Mouse (Mus musculus): Measurements from ENCODE around the gene Gif. TPM values are rescaled to one million over a fixed set of nuclear protein-coding genes. Genes with fewer than 3 reads are reported as not detected.

Gene Gif
- polyA plus RNA-seq, 1 experiment from 2014 or later = not detected

GRCm38 (mm10) chr19:11800531-11801315 lies 53.4 kb downstream of the Gif start:
- Histone ChIP-seq H3K36me3 (no peaks in the 10 kb centered on the region), H3K27me3 (no peaks in the 10 kb centered on the region), H3K27ac (no peak overlapping the region), H3K9ac (no peak overlapping the region), H3K4me2 (no peak overlapping the region), H3K9me3 (replicated peaks) (no peaks in the 10 kb centered on the region), H3K4me1 (replicated peaks) (no peaks in the 10 kb centered on the region), H3K4me3 (replicated peaks) (no peak overlapping the region)
- ATAC-seq (ENCODE audit: low read depth) (no peak), DNase-seq (no peak)
- WGBS (ENCODE audit: insufficient replicate concordance) = 63% methylated on average over 8 of the region's 8 CpGs

- H3K36me3 ChIP-seq = no peaks in the 10 kb centered on the region
- no peak overlapping the region for H3K4me3 ChIP-seq (replicated peaks)
- DNase-seq = no peak
- no peaks in the 10 kb centered on the region for H3K4me1 ChIP-seq (replicated peaks)
- 32% methylated on average over 1 of the region's 1 CpGs for WGBS (ENCODE audit: insufficient replicate concordance)
- H3K27ac ChIP-seq = no peak overlapping the region
- no peak overlapping the region for H3K9ac ChIP-seq
- H3K9me3 ChIP-seq (replicated peaks) = no peaks in the 10 kb centered on the region
- H3K27me3 ChIP-seq = no peaks in the 10 kb centered on the region
- H3K4me2 ChIP-seq = no peak overlapping the region
- no peak for ATAC-seq (ENCODE audit: low read depth)
Observed at GRCm38 (mm10) chr19:11804423-11804822, 57.1 kb downstream of the Gif start.

- no peaks in the 10 kb centered on the region for H3K9me3 ChIP-seq (replicated peaks)
- no peaks in the 10 kb centered on the region for H3K4me1 ChIP-seq (replicated peaks)
- H3K27ac ChIP-seq = no peak overlapping the region
- no peaks in the 10 kb centered on the region for H3K36me3 ChIP-seq
- no peak overlapping the region for H3K9ac ChIP-seq
- no peak for ATAC-seq (ENCODE audit: low read depth)
- H3K27me3 ChIP-seq = no peaks in the 10 kb centered on the region
- no peak overlapping the region for H3K4me2 ChIP-seq
- no peak for DNase-seq
- WGBS (ENCODE audit: insufficient replicate concordance) = 7% methylated on average over 2 of the region's 2 CpGs
- H3K4me3 ChIP-seq (replicated peaks) = no peak overlapping the region
Observed at GRCm38 (mm10) chr19:11807251-11807650, 59.9 kb downstream of the Gif start.

GRCm38 (mm10) chr19:11807822-11808221 lies 60.5 kb downstream of the Gif start:
- whole genome bisulfite sequencing (ENCODE audit: insufficient replicate concordance) = 29% methylated on average over 6 of the region's 6 CpGs
- Histone ChIP-seq H3K27me3 (no peaks in the 10 kb centered on the region), H3K4me1 (replicated peaks) (no peaks in the 10 kb centered on the region), H3K9me3 (replicated peaks) (no peaks in the 10 kb centered on the region), H3K4me2 (no peak overlapping the region), H3K9ac (no peak overlapping the region), H3K36me3 (no peaks in the 10 kb centered on the region), H3K4me3 (replicated peaks) (no peak overlapping the region), H3K27ac (no peak overlapping the region)
- no peak for DNase-seq
- ATAC-seq (ENCODE audit: low read depth) = no peak

- 34% methylated on average over 2 of the region's 2 CpGs for WGBS (ENCODE audit: insufficient replicate concordance)
- ATAC-seq (ENCODE audit: low read depth) (no peak), DNase-seq (no peak)
- H3K4me2 ChIP-seq = no peak overlapping the region
- H3K9ac ChIP-seq = no peak overlapping the region
- no peaks in the 10 kb centered on the region for H3K9me3 ChIP-seq (replicated peaks)
- H3K27ac ChIP-seq = no peak overlapping the region
- H3K4me1 ChIP-seq (replicated peaks) = no peaks in the 10 kb centered on the region
- no peak overlapping the region for H3K4me3 ChIP-seq (replicated peaks)
- no peaks in the 10 kb centered on the region for H3K36me3 ChIP-seq
- H3K27me3 ChIP-seq = no peaks in the 10 kb centered on the region
Observed at GRCm38 (mm10) chr19:11808452-11808851, 61.1 kb downstream of the Gif start.

- Histone ChIP-seq H3K9ac (no peak overlapping the region), H3K36me3 (no peaks in the 10 kb centered on the region), H3K4me2 (no peak overlapping the region), H3K4me1 (replicated peaks) (peaks cover 5% of the 10 kb centered on the region; the same call in 1 of the 2 replicates), H3K27me3 (no peaks in the 10 kb centered on the region), H3K4me3 (replicated peaks) (no peak overlapping the region), H3K27ac (no peak overlapping the region), H3K9me3 (replicated peaks) (no peaks in the 10 kb centered on the region)
- DNase-seq = no peak
- ATAC-seq (ENCODE audit: low read depth) = no peak
- 39% methylated on average over 5 of the region's 5 CpGs for WGBS (ENCODE audit: insufficient replicate concordance)
Observed at GRCm38 (mm10) chr19:11810003-11810758, 62.8 kb downstream of the Gif start.

GRCm38 (mm10) chr19:11810856-11811255 lies 63.5 kb downstream of the Gif start:
- Histone ChIP-seq H3K4me3 (replicated peaks) (no peak overlapping the region), H3K4me1 (replicated peaks) (peaks cover 5% of the 10 kb centered on the region; the same call in 1 of the 2 replicates), H3K4me2 (no peak overlapping the region), H3K36me3 (no peaks in the 10 kb centered on the region), H3K9ac (no peak overlapping the region), H3K27me3 (peaks cover 4% of the 10 kb centered on the region), H3K9me3 (replicated peaks) (no peaks in the 10 kb centered on the region), H3K27ac (no peak overlapping the region)
- DNase-seq (no peak), ATAC-seq (ENCODE audit: low read depth) (no peak)
- WGBS (ENCODE audit: insufficient replicate concordance) = 78% methylated on average over 1 of the region's 1 CpGs

- H3K27ac ChIP-seq = no peak overlapping the region
- no peak overlapping the region for H3K9ac ChIP-seq
- DNase-seq = no peak
- H3K4me1 ChIP-seq (replicated peaks) = peaks cover 5% of the 10 kb centered on the region; the same call in 1 of the 2 replicates
- no peak overlapping the region for H3K4me2 ChIP-seq
- H3K4me3 ChIP-seq (replicated peaks) = no peak overlapping the region
- H3K9me3 ChIP-seq (replicated peaks) = no peaks in the 10 kb centered on the region
- peaks cover 14% of the 10 kb centered on the region for H3K27me3 ChIP-seq
- 34% methylated on average over 5 of the region's 5 CpGs for WGBS (ENCODE audit: insufficient replicate concordance)
- peak; percentile 47; the same call in 1 of the 2 replicates for ATAC-seq (ENCODE audit: low read depth)
- H3K36me3 ChIP-seq = no peaks in the 10 kb centered on the region
Observed at GRCm38 (mm10) chr19:11811688-11812365, 64.5 kb downstream of the Gif start.

Other genes starting within 250 kb of the Gif start
- gene Ms4a6b, start 231.0 kb upstream of the Gif start, polyA plus RNA-seq (2015; fragmentation: Nextera tagmentation; extraction: Ambion mirVana) = 2.2 and 2.5 TPM in 2 replicates
- gene Ms4a4d, start 210.8 kb upstream of the Gif start, polyA plus RNA-seq (2015; fragmentation: Nextera tagmentation; extraction: Ambion mirVana) = 0.21 TPM in 2 replicates
- 3.0 and 3.6 TPM in 2 replicates for gene Ms4a6d, start 142.7 kb upstream of the Gif start, polyA plus RNA-seq (2015; fragmentation: Nextera tagmentation; extraction: Ambion mirVana)
- gene Ms4a2, start 123.8 kb upstream of the Gif start, polyA plus RNA-seq (2015; fragmentation: Nextera tagmentation; extraction: Ambion mirVana) = 0.90 and 1.3 TPM in 2 replicates
- 14.7 and 15.1 TPM in 2 replicates for gene Ms4a3, start 106.7 kb upstream of the Gif start, polyA plus RNA-seq (2015; fragmentation: Nextera tagmentation; extraction: Ambion mirVana)
- 0.49 TPM in 1 of 2 replicates, not detected in the other for gene Oosp2, start 87.0 kb upstream of the Gif start, polyA plus RNA-seq (2015; fragmentation: Nextera tagmentation; extraction: Ambion mirVana)
- gene Oosp1, start 56.4 kb upstream of the Gif start, polyA plus RNA-seq (2015; fragmentation: Nextera tagmentation; extraction: Ambion mirVana) = not detected in 2 replicates
- gene Oosp3, start 50.5 kb upstream of the Gif start, polyA plus RNA-seq (2015; fragmentation: Nextera tagmentation; extraction: Ambion mirVana) = not detected in 2 replicates
- gene Mrpl16, start 22.8 kb downstream of the Gif start, polyA plus RNA-seq (2015; fragmentation: Nextera tagmentation; extraction: Ambion mirVana) = 53.8 and 55.6 TPM in 2 replicates
- 1.9 and 2.0 TPM in 2 replicates for gene Stx3, start 71.8 kb downstream of the Gif start, polyA plus RNA-seq (2015; fragmentation: Nextera tagmentation; extraction: Ambion mirVana)
- gene Olfr1417, start 91.7 kb downstream of the Gif start, polyA plus RNA-seq (2015; fragmentation: Nextera tagmentation; extraction: Ambion mirVana) = not detected in 2 replicates
- gene Olfr1418, start 113.5 kb downstream of the Gif start, polyA plus RNA-seq (2015; fragmentation: Nextera tagmentation; extraction: Ambion mirVana) = not detected in 2 replicates
- gene Olfr1419, start 127.6 kb downstream of the Gif start, polyA plus RNA-seq (2015; fragmentation: Nextera tagmentation; extraction: Ambion mirVana) = not detected in 2 replicates
- gene Olfr1420, start 139.0 kb downstream of the Gif start, polyA plus RNA-seq (2015; fragmentation: Nextera tagmentation; extraction: Ambion mirVana) = not detected in 2 replicates
- gene Patl1, start 164.8 kb downstream of the Gif start, polyA plus RNA-seq (2015; fragmentation: Nextera tagmentation; extraction: Ambion mirVana) = 6.2 and 8.1 TPM in 2 replicates
- 2.2 and 2.4 TPM in 2 replicates for gene Osbp, start 218.4 kb downstream of the Gif start, polyA plus RNA-seq (2015; fragmentation: Nextera tagmentation; extraction: Ambion mirVana)

All from liver, embryonic 13.5 days (tissue).